Mouse (Mus musculus) midbrain, embryonic 14.5 days (tissue): ENCODE results near the gene Gabrr2. TPM values are rescaled to one million over a fixed set of nuclear protein-coding genes. Genes with fewer than 3 reads are reported as not detected.
"Not testable (repeated sequence)": the region's sequence is repeated elsewhere in the genome, so short reads cannot be mapped to it uniquely, and the experiment has no call there.

Experiments used
- ATAC-seq: fragments of 200-750 bp; cut with Nextera tagmentation; 2 replicates; pipeline ENCODE4 v1.8.0; 2017; ENCODE audit warnings: moderate number of reproducible peaks, moderate library complexity; ENCODE audit not compliant: low FRiP score, low TSS enrichment
- DNase-seq: peaks from one replicate; pipeline ENCODE4 v3.0.0-alpha.2; 2015
- H3K27ac ChIP-seq: fragments of 300-500 bp; sonication (generic); replicated peaks from 2 replicates; pipeline ENCODE4 v1.5.1; 2014; ENCODE audit warnings: mild to moderate bottlenecking, low read depth, low read length, moderate library complexity
- H3K27me3 ChIP-seq: fragments of 300-500 bp; sonication (generic); 2 replicates; pipeline ENCODE4 v1.6.1; 2014; ENCODE audit warnings: low read length, control low read depth, mixed read lengths; ENCODE audit not compliant: control insufficient read depth, insufficient read depth
- H3K36me3 ChIP-seq: fragments of 300-500 bp; sonication (generic); 2 replicates; pipeline ENCODE4 v1.6.1; 2014; ENCODE audit warnings: low read length, control low read depth; ENCODE audit not compliant: control insufficient read depth, insufficient read depth
- H3K4me1 ChIP-seq: fragments of 300-500 bp; sonication (generic); 2 replicates; pipeline ENCODE4 v1.6.1; 2014; ENCODE audit warnings: mild to moderate bottlenecking, antibody characterized with exemption, low read length, control low read depth; ENCODE audit not compliant: control insufficient read depth, insufficient read depth
- H3K4me2 ChIP-seq: fragments of 300-500 bp; sonication (generic); 2 replicates; pipeline ENCODE4 v1.6.1; 2014; ENCODE audit warnings: mild to moderate bottlenecking, low read length, moderate library complexity
- H3K4me3 ChIP-seq: fragments of 300-500 bp; sonication (generic); replicated peaks from 2 replicates; pipeline ENCODE4 v1.5.1; 2014; ENCODE audit warnings: low read depth, low read length
- H3K9ac ChIP-seq: fragments of 300-500 bp; sonication (generic); replicated peaks from 2 replicates; pipeline ENCODE4 v1.6.1; 2014; ENCODE audit warnings: mild to moderate bottlenecking, low read length, moderate library complexity
- H3K9me3 ChIP-seq: fragments of 300-500 bp; sonication (generic); 2 replicates; pipeline ENCODE4 v1.6.1; 2016; ENCODE audit warnings: low read length, control low read depth, mixed read lengths; ENCODE audit not compliant: control insufficient read depth
- whole genome bisulfite sequencing: fragments of 180-500 bp; shearing (Covaris S2); extraction: QIAGEN DNeasy Blood & Tissue Kit; methylation state at CpG from one replicate; pipeline ENCODE4 v1.1.7; 2014; 5-methylcytosine and 5-hydroxymethylcytosine counted together
- polyA plus RNA-seq: library from polyadenylated mRNA; unstranded; fragments of >200 nt; fragmentation: Nextera tagmentation; extraction: Ambion mirVana; gene quantifications from 2 replicates; pipeline ENCODE4 v1.2.1, GENCODE M21; 2014

Gabrr2 gene
- polyA plus RNA-seq, 1 experiment from 2014 or later, result 0.74 TPM

DNA sequence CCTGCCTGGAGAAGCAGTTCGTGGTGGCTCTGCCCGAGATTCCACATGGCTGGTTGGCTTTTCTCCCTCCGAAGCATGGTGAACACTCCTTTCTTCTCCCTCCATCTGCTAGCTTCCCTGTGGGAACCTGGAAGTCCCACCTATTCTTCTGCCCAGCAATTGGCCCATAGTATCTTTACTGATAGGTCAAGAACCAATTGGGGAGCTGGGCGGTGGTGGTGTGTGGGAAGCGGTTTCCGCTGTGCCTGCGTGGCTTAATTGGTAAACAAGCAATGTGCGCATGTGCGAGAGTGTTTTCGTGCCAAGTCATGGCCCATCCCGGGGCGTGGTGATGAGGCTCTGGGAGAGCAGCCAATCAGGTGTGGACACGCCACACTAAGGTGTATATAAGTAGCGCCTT is 50.1 kb downstream of the Gabrr2 start:
- not testable (repeated sequence) for H3K4me3 ChIP-seq, DNase-seq, H3K9me3 ChIP-seq, H3K4me2 ChIP-seq, H3K27ac ChIP-seq, H3K27me3 ChIP-seq, H3K4me1 ChIP-seq, H3K36me3 ChIP-seq, H3K9ac ChIP-seq, ATAC-seq
- 98% methylated on average over 10 of the region's 14 CpGs for WGBS

DNA sequence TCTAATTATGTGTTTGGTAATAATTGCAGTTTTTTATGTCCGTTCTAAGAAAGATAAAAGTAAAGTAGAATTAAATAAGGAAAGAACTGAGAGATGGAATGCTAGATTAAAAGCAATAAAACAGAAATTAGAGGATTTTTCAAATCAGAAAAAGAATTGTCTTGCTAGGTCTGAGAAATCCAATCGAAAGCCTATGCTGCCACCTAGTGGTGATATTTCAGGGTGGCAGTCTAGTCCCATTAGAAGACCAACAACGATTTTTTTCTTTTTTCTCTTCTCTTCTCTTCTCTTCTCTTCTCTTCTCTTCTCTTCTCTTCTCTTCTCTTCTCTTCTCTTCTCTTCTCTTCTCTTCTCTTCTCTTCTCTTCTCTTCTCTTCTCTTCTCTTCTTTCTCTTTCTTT is 56.3 kb downstream of the Gabrr2 start:
- H3K9ac ChIP-seq, H3K4me3 ChIP-seq, ATAC-seq, H3K4me1 ChIP-seq, H3K9me3 ChIP-seq, H3K36me3 ChIP-seq, H3K27me3 ChIP-seq, H3K4me2 ChIP-seq, H3K27ac ChIP-seq: not testable (repeated sequence)
- peak; percentile 92 for DNase-seq
- WGBS, result 5% methylated on average over 3 of the region's 3 CpGs

- no peaks in the 10 kb centered on the region for H3K27me3 ChIP-seq
These were observed 61.7 kb downstream of the Gabrr2 start for GRCm38 (mm10) chr4:33124493-33124892.

GRCm38 (mm10) chr4:33125409-33126084 is 62.7 kb downstream of the Gabrr2 start:
- no peak for ATAC-seq

More at GRCm38 (mm10) chr4:33124493-33124892, 61.7 kb downstream of the Gabrr2 start:
- Histone ChIP-seq H3K4me1 (no peaks in the 10 kb centered on the region), H3K9ac (no peak overlapping the region), H3K36me3 (no peaks in the 10 kb centered on the region), H3K4me3 (no peak overlapping the region), H3K9me3 (no peaks in the 10 kb centered on the region), H3K4me2 (no peak overlapping the region), H3K27ac (no peak overlapping the region)
- DNase-seq, result peak; percentile 52
- WGBS, result 82% methylated on average over 6 of the region's 6 CpGs
- no peak for ATAC-seq

DNA sequence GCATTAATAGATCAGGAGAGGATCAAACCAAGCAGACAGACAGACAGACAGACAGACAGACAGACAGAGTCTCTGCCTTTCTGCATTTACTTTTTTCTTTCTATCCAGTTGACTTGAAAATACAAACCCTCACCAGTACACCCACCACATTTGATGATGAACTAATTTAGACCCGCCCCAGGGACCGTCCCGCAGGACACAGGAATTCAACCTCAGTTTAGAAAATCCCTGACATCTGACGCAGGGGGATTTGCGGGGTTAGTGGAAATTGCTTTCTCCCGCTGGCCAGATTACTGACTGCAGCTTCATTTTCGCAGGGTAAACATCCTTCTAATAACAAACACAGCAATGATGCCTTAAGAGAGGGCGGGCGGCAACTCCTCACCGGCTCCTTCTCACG is 69.4 kb downstream of the Gabrr2 start, which contains the start of gene Gabrr1:
TSS of gene Gabrr1 (plus strand) at position 301 of the 400 bp plus-strand sequence.
- Histone ChIP-seq H3K9me3 (no peaks in the 10 kb centered on the region), H3K4me1 (no peaks in the 10 kb centered on the region), H3K36me3 (no peaks in the 10 kb centered on the region), H3K9ac (no peak within 1 kb of the TSS), H3K4me3 (no peak within 1 kb of the TSS), H3K27me3 (no peaks in the 10 kb centered on the region), H3K27ac (no peak within 1 kb of the TSS), H3K4me2 (no peak within 1 kb of the TSS)
- WGBS, result 77% methylated on average over 11 of the region's 11 CpGs
- DNase-seq (no peak), ATAC-seq (no peak)

More at GRCm38 (mm10) chr4:33125409-33126084, 62.7 kb downstream of the Gabrr2 start:
- Histone ChIP-seq H3K4me2 (no peak overlapping the region), H3K27ac (no peak overlapping the region), H3K27me3 (no peaks in the 10 kb centered on the region), H3K4me1 (no peaks in the 10 kb centered on the region), H3K9ac (no peak overlapping the region), H3K36me3 (no peaks in the 10 kb centered on the region), H3K4me3 (no peak overlapping the region), H3K9me3 (no peaks in the 10 kb centered on the region)
- peak; percentile 26 for DNase-seq
- WGBS, result 65% methylated on average over 10 of the region's 10 CpGs

Other genes starting within 250 kb of the Gabrr2 start
- 25.4 and 31.3 TPM in 2 replicates for gene Ankrd6, start 112.2 kb upstream of the Gabrr2 start, polyA plus RNA-seq
- gene Rragd, start 80.0 kb upstream of the Gabrr2 start, polyA plus RNA-seq, result 29.1 and 34.4 TPM in 2 replicates
- 49.7 and 61.6 TPM in 2 replicates for gene Ube2j1, start 31.6 kb upstream of the Gabrr2 start, polyA plus RNA-seq
- 0.78 and 0.80 TPM in 2 replicates for gene Gabrr1, start 69.5 kb downstream of the Gabrr2 start, polyA plus RNA-seq
- gene Pm20d2, start 126.7 kb downstream of the Gabrr2 start, polyA plus RNA-seq, result 1.9 and 2.3 TPM in 2 replicates
- 54.4 and 63.4 TPM in 2 replicates for gene Srsf12, start 146.0 kb downstream of the Gabrr2 start, polyA plus RNA-seq
- 73.5 and 83.2 TPM in 2 replicates for gene Pnrc1, start 227.2 kb downstream of the Gabrr2 start, polyA plus RNA-seq
- gene Rngtt, start 247.3 kb downstream of the Gabrr2 start, polyA plus RNA-seq, result 23.9 and 30.5 TPM in 2 replicates